Mouse (Mus musculus) kidney, adult 10 weeks (tissue): Measurements from ENCODE around the gene Zfp488. TPM values are rescaled to one million over a fixed set of nuclear protein-coding genes. Genes with fewer than 3 reads are reported as not detected.

Experiments used
- polyA plus RNA-seq: library from polyadenylated mRNA; stranded (reverse); fragments of 350-450 nt; fragmentation: Illumina TruSeq; extraction: RNeasy Lipid Tissue Mini Kit (QIAGEN cat#74804); gene quantifications from one replicate; pipeline ENCODE4 v1.2.3, GENCODE M21; 2014; ENCODE audit warnings: low read depth, low replicate concordance

Zfp488 gene
- not detected for polyA plus RNA-seq

DNA sequence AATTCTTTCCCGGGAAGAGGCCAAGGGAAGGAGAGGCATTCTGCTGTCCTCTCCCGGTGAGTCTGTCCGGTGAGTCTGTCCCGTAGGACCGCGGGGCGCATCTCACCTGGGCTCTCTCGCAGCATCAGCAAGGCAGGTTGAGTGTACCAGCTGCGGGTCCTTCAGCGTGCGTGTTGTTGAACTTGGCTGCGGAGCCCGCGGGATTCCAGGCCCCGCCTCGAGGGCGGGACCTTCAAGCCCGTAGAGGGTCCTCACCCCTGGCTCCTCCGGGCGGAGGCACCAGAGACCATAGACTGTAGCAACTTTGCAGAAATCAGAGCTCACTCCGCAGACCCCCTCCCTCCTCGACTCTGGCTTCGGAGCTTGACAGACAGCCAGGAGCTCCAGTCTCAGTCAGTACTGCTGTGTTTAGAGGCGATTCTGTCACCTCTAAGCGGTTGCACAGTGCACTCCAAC is at the start of gene Zfp488:
TSS of gene Zfp488 (minus strand) at position 161 of the 456 bp plus-strand sequence.

GRCm38 (mm10) chr14:34016381-34016780 is 37.8 kb upstream of the Zfp488 start, which contains the start of gene Gm5460:
Gene Gm5460 (plus strand): TSS chr14:34016758.

DNA sequence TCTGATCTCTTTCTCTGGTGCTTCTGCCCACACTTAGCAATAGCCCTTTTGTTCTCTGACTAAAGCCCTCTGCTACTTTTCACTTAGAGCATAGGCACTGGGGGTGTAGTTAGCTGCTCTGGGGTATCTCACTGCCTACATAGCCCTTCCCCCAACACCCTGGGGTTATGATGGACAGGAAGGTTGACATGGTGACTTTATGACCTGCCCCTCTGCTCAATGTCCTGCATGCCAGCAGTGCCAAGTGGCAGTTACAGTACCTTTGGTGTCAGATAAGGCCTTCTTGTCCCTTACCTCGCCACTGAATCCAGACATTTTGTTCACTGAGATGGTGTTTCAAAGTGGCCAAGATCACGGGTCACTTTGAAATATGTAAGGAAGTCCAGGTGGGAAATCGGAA is 36.5 kb upstream of the Zfp488 start, which contains the start of gene Gm30083:
TSS of gene Gm30083 (minus strand) at position 120 of the 400 bp plus-strand sequence.

DNA sequence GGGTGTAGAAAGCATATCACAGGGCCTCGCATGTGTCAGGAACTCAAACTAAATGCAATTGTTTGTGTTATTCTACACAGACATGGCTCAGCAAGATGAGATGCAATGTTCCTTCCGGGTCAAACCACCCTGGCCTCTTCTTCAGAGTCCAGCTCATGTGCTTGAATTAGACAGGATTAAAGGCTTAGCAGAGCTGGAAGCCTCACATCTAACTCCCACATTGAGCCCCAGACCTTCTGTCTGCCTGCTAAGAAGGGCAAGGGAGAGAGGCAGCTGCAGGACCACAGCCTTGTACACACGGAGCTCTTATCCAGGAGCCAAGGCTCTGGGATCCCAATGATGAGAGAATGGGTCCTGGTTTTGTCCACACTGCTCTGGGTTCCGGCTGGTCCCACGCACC is 24.8 kb downstream of the Zfp488 start, which contains the start of gene Rbp3:
TSS of gene Rbp3 (plus strand) at position 243 of the 400 bp plus-strand sequence.

GRCm38 (mm10) chr14:33940739-33941138 is 37.8 kb downstream of the Zfp488 start, which contains the start of gene Gdf2:
Gene Gdf2 (plus strand): TSS chr14:33941039.

DNA sequence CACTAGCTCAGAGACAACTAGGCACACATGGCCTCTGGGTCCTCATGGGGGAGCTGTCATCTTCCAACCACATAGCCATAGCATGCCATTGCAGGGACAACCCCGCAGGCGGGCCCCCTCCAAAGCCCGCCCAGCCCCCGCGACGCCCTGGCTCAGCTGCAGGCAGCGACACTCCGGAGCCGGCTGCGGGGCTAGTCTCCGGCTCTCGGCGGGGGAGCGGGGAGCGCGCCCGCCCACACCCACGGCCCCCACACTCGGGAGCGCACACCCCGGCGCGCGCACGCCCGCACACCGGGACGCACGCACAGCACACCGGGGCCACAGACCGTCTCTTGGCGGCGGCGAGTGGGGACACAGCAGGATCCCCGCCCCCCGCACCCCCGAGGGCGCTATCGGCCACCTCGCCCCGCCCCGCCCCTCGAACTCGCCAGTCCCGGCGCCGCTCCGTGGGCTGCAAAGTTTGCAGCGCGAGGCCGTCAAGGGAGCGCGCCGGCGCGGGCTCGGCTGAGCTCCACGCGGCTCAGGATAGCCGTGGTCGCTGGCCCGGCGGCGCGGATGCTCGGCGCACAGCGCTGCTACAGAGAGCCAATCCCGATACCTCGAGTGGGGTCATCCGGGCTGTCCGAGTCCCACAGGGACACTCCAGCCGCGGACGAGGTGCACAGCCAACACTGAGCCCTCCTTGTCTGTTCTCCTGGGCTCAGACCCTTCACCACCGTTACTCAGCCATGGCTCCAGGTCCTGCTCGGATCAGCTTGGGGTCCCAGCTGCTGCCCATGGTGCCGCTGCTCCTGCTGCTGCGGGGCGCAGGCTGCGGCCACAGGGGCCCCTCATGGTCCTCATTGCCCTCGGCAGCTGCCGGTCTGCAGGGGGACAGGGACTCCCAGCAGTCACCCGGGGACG is 55.1 kb downstream of the Zfp488 start, which contains the start of gene Gdf10:
TSS of gene Gdf10 (plus strand) at position 420 of the 903 bp plus-strand sequence.

Other genes with a start within 250 kb of the Zfp488 start
- gene Gdf10, start 55.2 kb downstream of the Zfp488 start, polyA plus RNA-seq: 4.7 TPM
- gene Gdf2, start 37.7 kb downstream of the Zfp488 start, polyA plus RNA-seq: not detected
- not detected for gene Rbp3, start 24.8 kb downstream of the Zfp488 start, polyA plus RNA-seq
- gene Gm30083, start 36.4 kb upstream of the Zfp488 start, polyA plus RNA-seq: not detected
- not detected for gene Gm5460, start 38.0 kb upstream of the Zfp488 start, polyA plus RNA-seq
- not detected for gene Antxrl, start 73.9 kb upstream of the Zfp488 start, polyA plus RNA-seq
- gene Anxa8, start 107.2 kb upstream of the Zfp488 start, polyA plus RNA-seq: 0.61 TPM
- gene A630023A22Rik, start 124.0 kb upstream of the Zfp488 start, polyA plus RNA-seq: not detected
- gene Npy4r, start 173.7 kb upstream of the Zfp488 start, polyA plus RNA-seq: not detected
- 0.16 TPM for gene Gprin2, start 222.9 kb upstream of the Zfp488 start, polyA plus RNA-seq
- gene Syt15, start 240.8 kb upstream of the Zfp488 start, polyA plus RNA-seq: 0.28 TPM